Comparison of ENCODE assay signal across 16 mouse cellular contexts in the genomic region with DNA sequence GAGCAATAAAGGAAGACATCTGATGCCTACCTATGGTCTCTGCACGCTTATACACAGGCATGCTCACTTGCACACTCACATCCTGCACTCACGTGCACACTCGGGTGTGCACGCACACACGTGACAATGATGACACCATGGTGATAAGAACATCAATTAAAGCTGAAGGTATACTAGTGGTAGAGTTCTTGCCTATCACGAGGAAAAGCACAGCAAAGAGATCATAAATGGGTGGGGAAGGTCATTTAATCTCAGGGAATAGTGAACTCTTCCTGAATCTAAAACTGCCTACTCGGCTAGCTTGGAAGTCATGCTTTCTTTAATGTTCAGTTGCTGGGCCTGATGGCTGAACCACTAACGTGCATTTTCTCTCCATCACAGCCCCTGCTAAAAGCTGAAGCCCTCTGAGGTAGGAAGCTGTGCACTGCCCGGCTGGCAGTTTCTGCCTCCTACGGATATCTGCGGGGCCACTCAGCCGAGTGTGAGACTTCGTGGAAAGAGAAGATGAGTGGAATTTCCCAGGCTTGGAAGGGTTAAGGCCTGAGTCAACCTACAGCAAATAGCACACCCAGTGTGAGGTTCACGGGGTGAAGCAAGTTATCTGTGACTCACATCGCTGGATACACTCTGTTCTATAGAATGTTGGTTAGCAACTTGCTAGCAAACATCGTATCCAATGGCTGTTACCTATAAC. TPM values are rescaled to one million over a fixed set of nuclear protein-coding genes. Genes with fewer than 3 reads are reported as not detected.
A peak's percentile ranks its signal among the peaks of the same experiment; 100 is the strongest.
DNase-seq lines count a peak whose midpoint lies in the region; ATAC-seq and TF ChIP-seq lines count a peak whose summit lies in the region.
"Had no signal": no experiment of that assay in that cellular context is flagged by ENCODE, and none has a peak within 500 bp of the region (broad histone marks: within the 10 kb centered on the region; RNA-seq: fewer than 3 reads in every experiment).

No protein-coding gene starts in this region.

- H3K36me3 ChIP-seq in small intestine, adult 2 months (ENCODE audit: control insufficient read depth, insufficient read depth, low read length) = no peaks in the 10 kb centered on the region
- H3K36me3 ChIP-seq: G1E; hindbrain, embryonic 10.5 days had no signal

- no peak for TF ChIP-seq POLR2A in small intestine, adult 2 months (IDR thresholded peaks at IDR 0.05; ENCODE audit: low read depth, low read length)

- ATAC-seq in erythroblast, adult 5-6 weeks (replicated peaks; ENCODE audit: low FRiP score, poor library complexity, severe bottlenecking) = no peak
- ATAC-seq: CD4-positive, CD25-positive, alpha-beta regulatory T cell, adult 4 months had no signal

- DNase-seq in layer of hippocampus, adult 2 months (ENCODE audit: low spot score in 2 of 2) = no peak
- DNase-seq in layer of hippocampus, adult 9-10 months (ENCODE audit: low spot score) = no peak
- peak; percentile 34 to 66 for DNase-seq in urinary bladder, postnatal 36 days (ENCODE audit: low spot score in 2 of 2)
- no peak for DNase-seq in urinary bladder, adult 2 months (ENCODE audit: low spot score)
- no peak for DNase-seq in cerebellum, adult 11-12 months
- DNase-seq: cerebellum, postnatal 14 days; gastrocnemius, postnatal 10 days; heart, adult 18-20 months; kidney, postnatal 25 days; thymus, postnatal 14 days had no signal

- TF ChIP-seq CTCF in layer of hippocampus, adult 2 months (conservative IDR thresholded peaks at IDR 0.05) = no peak
- TF ChIP-seq CTCF in small intestine, adult 2 months (IDR thresholded peaks at IDR 0.05; ENCODE audit: extremely low read depth, insufficient read length, insufficient replicate concordance, low read depth, low read length) = no peak

- H3K4me3 ChIP-seq in layer of hippocampus, adult 2 months = no peak overlapping the region
- H3K4me3 ChIP-seq in small intestine, adult 2 months (ENCODE audit: low read depth, low read length) = peak overlapping the region; percentile 31
- H3K4me3 ChIP-seq: hindbrain, embryonic 10.5 days had no signal

- H3K27ac ChIP-seq in layer of hippocampus, adult 2 months = peak overlapping the region; percentile 54; the same call in 1 of the 2 replicates
- peak overlapping the region; percentile 98 for H3K27ac ChIP-seq in small intestine, adult 2 months (ENCODE audit: insufficient read depth, low read depth, low read length)
- H3K27ac ChIP-seq: hindbrain, embryonic 10.5 days; macrophage had no signal

- WGBS in small intestine, adult 2 months = 35% methylated on average over 16 of the region's 16 CpGs

- no peaks in the 10 kb centered on the region for H3K27me3 ChIP-seq in small intestine, adult 2 months (ENCODE audit: control insufficient read depth, insufficient read depth, low read length)

- H3K4me1 ChIP-seq in small intestine, adult 2 months (ENCODE audit: control insufficient read depth, insufficient read depth, insufficient read length, low read length) = peaks cover 26% of the 10 kb centered on the region

RNA-seq across cellular contexts. Expression of a gene that starts 25.4 kb away (rescaled TPM):
- 10 to 100 TPM; 48.0 to 51.1 TPM for total RNA-seq in layer of hippocampus, adult 2 months (2021)
- 104 and 106 TPM in 2 replicates for polyA plus RNA-seq in urinary bladder, adult 2 months (2012; rRNA removed)
- polyA plus RNA-seq in small intestine, adult 2 months (2012; rRNA removed) = 95.0 and 368 TPM in 2 replicates
- 9.4 and 23.2 TPM in 2 replicates for total RNA-seq in erythroblast, adult 5-6 weeks (2015; ENCODE audit: low replicate concordance)
- total RNA-seq in erythroblast, adult 5-6 weeks (2017; ENCODE audit: low replicate concordance) = 64.2 and 120 TPM in 2 replicates

Comparison
In these comparisons a context has a peak if more than half of its experiments do, and no peak if none do; other contexts are left out.
1. DNase-seq: peak in urinary bladder, postnatal 36 days (2 of 2); none in layer of hippocampus, adult 2 months (0 of 2), layer of hippocampus, adult 9-10 months (single experiment), urinary bladder, adult 2 months (single experiment) and cerebellum, adult 11-12 months (single experiment).